Mouse (Mus musculus) pancreas, adult 10 weeks (tissue): ENCODE measurements around the gene Scyl3. TPM values are rescaled to one million over a fixed set of nuclear protein-coding genes. Genes with fewer than 3 reads are reported as not detected.

ENCODE experiments used
- polyA plus RNA-seq: library from polyadenylated mRNA; stranded (reverse); fragments of 350-450 nt; fragmentation: Illumina TruSeq; extraction: RNeasy Lipid Tissue Mini Kit (QIAGEN cat#74804); gene quantifications from one replicate; pipeline ENCODE4 v1.2.3, GENCODE M21; 2015; ENCODE audit warnings: low read depth, low replicate concordance; ENCODE audit not compliant: insufficient read depth

The Scyl3 gene
- 6.8 TPM for polyA plus RNA-seq

DNA sequence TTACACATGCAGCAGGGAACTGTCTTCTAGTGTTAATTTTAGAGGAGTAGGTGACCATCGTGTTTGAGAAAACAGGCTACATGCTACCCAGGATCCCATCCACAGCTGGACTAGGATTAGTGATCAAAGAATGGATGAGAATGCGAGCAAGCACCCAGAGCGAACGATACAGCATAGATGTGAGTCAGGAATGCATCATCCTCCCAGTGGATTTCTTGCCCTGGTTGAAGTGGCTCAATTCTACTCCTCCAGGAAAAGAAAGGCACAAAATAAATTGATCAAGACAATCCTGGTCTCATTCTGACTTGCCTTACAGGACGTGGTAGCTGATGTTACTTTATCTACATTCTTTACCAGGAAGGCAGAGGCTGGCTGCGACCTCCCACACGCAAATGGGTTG is at the start of gene Scyl3:
Scyl3 (plus strand) TSS at position 255 of the 400 bp plus-strand sequence.

GRCm38 (mm10) chr1:163994721-163995608 is 66.1 kb downstream of the Scyl3 start, which contains the start of the genes BC055324 and Mettl18:
Gene BC055324, minus strand, starts transcription at chr1:163994796.
Gene Mettl18, plus strand, starts transcription at chr1:163994889.

Other genes with a start within 250 kb of the Scyl3 start
- not detected for gene Mettl11b, start 203.9 kb upstream of the Scyl3 start, polyA plus RNA-seq
- 3.4 TPM for gene Kifap3, start 149.5 kb upstream of the Scyl3 start, polyA plus RNA-seq
- 1.3 TPM for gene BC055324, start 65.7 kb downstream of the Scyl3 start, polyA plus RNA-seq
- 2.6 TPM for gene Mettl18, start 65.8 kb downstream of the Scyl3 start, polyA plus RNA-seq
- not detected for gene Sele, start 119.1 kb downstream of the Scyl3 start, polyA plus RNA-seq
- 0.74 TPM for gene Sell, start 132.9 kb downstream of the Scyl3 start, polyA plus RNA-seq
- 4.1 TPM for gene Selp, start 186.2 kb downstream of the Scyl3 start, polyA plus RNA-seq
- gene F5, start 222.7 kb downstream of the Scyl3 start, polyA plus RNA-seq = 0.35 TPM